Mouse (Mus musculus) CH12.LX (cell line): ENCODE measurements at regions not wholly inside any gene's neighbourhood (a gene's known extent, or its start where the extent isn't known, plus 50 kb on each side); places are given as distances from the start of the nearest gene placed in this dataset.

Source experiments
- CHD2 ChIP-seq: IDR thresholded peaks from 2 replicates; pipeline ENCODE4 v1.6.1; 2011; ENCODE audit warnings: low read length, improper control_type of control experiment
- CTCF ChIP-seq, 2 experiments: IDR thresholded peaks in 1 of 2; conservative IDR thresholded peaks in 1 of 2; 2 replicates each; pipeline ENCODE4 v1.5.1; 2011 to 2012; ENCODE audit warnings: low read depth in 2 of 2, low read length in 2 of 2, improper control_type of control experiment in 1 of 2, inconsistent platforms in 1 of 2, mild to moderate bottlenecking in 1 of 2, moderate library complexity in 1 of 2
- E2F4 ChIP-seq: IDR thresholded peaks from 2 replicates; pipeline ENCODE4 v1.6.1; 2011; ENCODE audit warnings: low read depth, low read length, improper control_type of control experiment; ENCODE audit not compliant: insufficient replicate concordance
- EP300 ChIP-seq: IDR thresholded peaks from 2 replicates; pipeline ENCODE4 v1.6.1; 2011; ENCODE audit warnings: low read length, improper control_type of control experiment
- ETS1 ChIP-seq: conservative IDR thresholded peaks from 2 replicates; pipeline ENCODE4 v1.6.1; 2012; ENCODE audit warnings: low read depth, mild to moderate bottlenecking, inconsistent platforms, low read length, improper control_type of control experiment, moderate library complexity
- JUN ChIP-seq: IDR thresholded peaks from 2 replicates; pipeline ENCODE4 v1.6.1; 2011; ENCODE audit warnings: low read depth, mild to moderate bottlenecking, low read length, improper control_type of control experiment, moderate library complexity; ENCODE audit not compliant: insufficient read depth
- ZKSCAN1 ChIP-seq: IDR thresholded peaks from 2 replicates; pipeline ENCODE4 v1.6.1; 2012; ENCODE audit warnings: low read depth, inconsistent platforms, low read length, improper control_type of control experiment, borderline replicate concordance

DNA sequence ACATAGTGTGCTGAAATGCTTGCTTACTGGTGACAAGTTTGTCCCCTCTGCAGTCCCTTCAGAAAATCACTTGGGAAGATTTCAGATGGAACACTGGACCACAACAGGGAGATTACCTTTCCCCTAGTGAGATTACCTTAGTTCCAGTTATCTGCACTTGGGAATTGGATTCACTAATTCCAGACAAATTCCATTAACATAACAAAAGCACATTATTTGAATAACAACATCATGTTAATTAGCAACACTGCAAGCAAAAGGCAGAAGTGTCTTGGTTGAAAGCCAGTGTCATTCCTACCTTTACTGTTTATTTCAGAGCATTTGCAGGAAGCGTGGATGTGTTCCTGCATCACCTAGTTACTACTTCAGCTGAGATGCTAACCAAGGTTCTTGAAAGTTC lies 355.6 kb downstream of the Impad1 start:
- TF ChIP-seq CHD2: no peak
- no peak for TF ChIP-seq CTCF (conservative IDR thresholded peaks at IDR 0.05 in 1 of 2, IDR thresholded peaks at IDR 0.05 in 1 of 2; ENCODE audit: low read depth in 2 of 2, low read length in 2 of 2)
- TF ChIP-seq E2F4: no peak
- TF ChIP-seq EP300: no peak
- TF ChIP-seq ZKSCAN1: no peak
- TF ChIP-seq JUN: no peak
- TF ChIP-seq ETS1: no peak
